Mouse (Mus musculus): ENCODE measurements around the gene Pgghg.

GRCm38 (mm10) chr7:140939669-140940171, 1.5 kb upstream of the Pgghg start:
- no peak for TF ChIP-seq POLR2A (IDR thresholded peaks at IDR 0.05; ENCODE audit: insufficient read depth, low read length)
- no peak for TF ChIP-seq EP300 (IDR thresholded peaks at IDR 0.05; ENCODE audit: insufficient read depth, low read depth, low read length)

Measured in ES-Bruce4 (cell line).